Mouse (Mus musculus) olfactory bulb, adult 2 months (tissue): ENCODE results near the gene Tmem117. TPM values are rescaled to one million over a fixed set of nuclear protein-coding genes. Genes with fewer than 3 reads are reported as not detected.

Experiments
- H3K27ac ChIP-seq: fragments of 200-500 bp; 2 replicates; pipeline ENCODE4 v1.5.1; 2012; ENCODE audit warnings: low read depth, low read length; ENCODE audit not compliant: insufficient read depth
- H3K4me1 ChIP-seq: fragments of 200-500 bp; 2 replicates; pipeline ENCODE4 v1.6.1; 2012; ENCODE audit warnings: low read length; ENCODE audit not compliant: control insufficient read depth, insufficient read depth
- H3K4me3 ChIP-seq: fragments of 200-500 bp; 2 replicates; pipeline ENCODE4 v1.5.1; 2012; ENCODE audit warnings: mild to moderate bottlenecking, low read depth, low read length, moderate library complexity; ENCODE audit not compliant: insufficient read depth
- CTCF ChIP-seq: fragments of 200-500 bp; IDR thresholded peaks from 2 replicates; pipeline ENCODE4 v1.5.1; 2012; ENCODE audit warnings: low read depth, mild to moderate bottlenecking, low read length, moderate library complexity; ENCODE audit not compliant: insufficient read depth
- POLR2A ChIP-seq: fragments of 200-500 bp; IDR thresholded peaks from 2 replicates; pipeline ENCODE4 v1.6.1; 2012; ENCODE audit warnings: mild to moderate bottlenecking, low read depth, low read length, moderate library complexity; ENCODE audit not compliant: insufficient read depth
- WGBS: fragments of 180-500 bp; shearing (Covaris S2); methylation state at CpG from one replicate; pipeline ENCODE4 v1.1.7; 2018; 5-methylcytosine and 5-hydroxymethylcytosine counted together
- polyA plus RNA-seq: library from polyadenylated mRNA; stranded (reverse); fragments of >200 nt; gene quantifications from 2 replicates; pipeline ENCODE4 v1.2.4, GENCODE M21; 2012; ENCODE audit warnings: low replicate concordance; ENCODE audit not compliant: missing spikeins, insufficient read depth, insufficient read length

The Tmem117 gene
- polyA plus RNA-seq, 1 experiment, result not detected

DNA sequence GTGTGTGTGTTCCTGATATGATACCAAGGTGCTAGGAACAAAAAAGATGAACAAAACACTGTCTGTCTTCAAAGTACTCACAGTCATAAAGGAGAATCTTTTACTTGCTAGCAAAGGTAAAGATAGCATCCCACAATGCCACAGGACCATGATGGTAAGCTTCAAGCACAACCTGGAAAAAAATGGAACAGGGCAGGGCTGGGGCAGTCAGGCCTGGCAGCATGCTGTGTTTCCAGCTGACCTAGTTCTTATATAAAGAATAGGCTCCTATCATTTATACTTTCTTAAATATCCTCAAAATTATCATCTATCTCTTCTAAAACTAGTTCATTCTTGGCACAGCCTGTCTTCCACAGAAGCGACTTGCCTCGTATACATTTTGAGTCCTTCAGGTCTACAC lies 418.5 kb downstream of the Tmem117 start:
- 97% methylated on average over 2 of the region's 2 CpGs for WGBS
- H3K27ac ChIP-seq, result no peak overlapping the region
- H3K4me1 ChIP-seq, result no peaks in the 10 kb centered on the region
- TF ChIP-seq CTCF, result no peak
- no peak overlapping the region for H3K4me3 ChIP-seq

DNA sequence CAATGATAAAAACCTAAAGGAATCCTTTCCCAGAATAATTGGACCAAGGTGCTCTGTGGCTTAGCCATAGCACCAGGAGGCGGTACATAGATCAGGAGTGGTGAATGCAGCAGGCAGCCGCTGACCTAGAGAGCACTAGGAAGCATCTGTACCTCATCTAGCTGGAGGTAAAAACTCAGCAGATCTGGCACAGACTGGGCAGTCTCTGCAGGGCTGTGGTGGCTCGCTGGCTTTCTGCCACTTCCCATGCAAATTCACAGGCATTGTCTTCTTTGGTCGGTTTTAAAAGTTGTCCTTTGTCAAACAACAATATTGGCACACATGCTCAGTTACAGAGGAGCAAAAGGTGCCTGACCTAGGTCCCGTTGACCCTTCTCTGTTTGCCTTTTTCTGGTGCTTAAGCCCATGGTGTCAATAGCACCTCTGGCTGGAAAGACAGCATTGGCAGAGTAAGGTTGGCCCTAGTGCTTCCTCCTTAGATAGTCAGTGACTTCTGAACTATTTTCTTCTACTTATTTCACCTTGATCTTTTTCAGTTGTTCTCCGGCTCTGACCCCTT lies 420.2 kb downstream of the Tmem117 start:
- Histone ChIP-seq H3K4me1 (no peaks in the 10 kb centered on the region), H3K27ac (no peak overlapping the region), H3K4me3 (no peak overlapping the region)
- 72% methylated on average over 6 of the region's 6 CpGs for WGBS
- TF ChIP-seq CTCF (no peak), POLR2A (no peak)

DNA sequence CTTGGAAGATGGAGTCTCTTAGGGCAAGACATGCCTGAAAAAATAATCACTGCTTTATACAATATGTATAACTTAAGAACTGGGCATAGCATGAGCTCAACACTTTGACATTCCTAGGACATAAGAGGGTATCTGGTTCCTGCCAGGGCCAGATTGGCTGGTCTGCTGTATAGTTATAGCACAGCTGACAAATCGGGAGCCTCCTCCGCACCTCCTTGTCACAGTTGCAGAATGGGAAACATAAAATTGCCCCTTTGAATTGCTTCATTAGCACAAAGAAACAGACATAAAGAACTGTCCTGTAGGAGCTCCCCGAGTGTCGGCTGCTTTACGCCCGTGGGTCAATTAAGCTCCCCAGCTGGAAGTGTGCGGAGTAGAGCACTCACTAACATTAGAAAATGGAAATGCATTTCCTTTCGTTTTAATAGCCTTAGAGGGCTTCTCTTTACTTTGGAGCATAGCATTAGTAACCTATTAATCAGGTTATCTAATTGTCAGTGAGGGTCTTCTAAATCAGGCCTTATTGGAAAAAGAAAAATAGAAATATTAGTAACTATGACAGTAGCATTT lies 426.1 kb downstream of the Tmem117 start:
- Histone ChIP-seq H3K4me3 (no peak overlapping the region), H3K27ac (no peak overlapping the region), H3K4me1 (no peaks in the 10 kb centered on the region)
- 40% methylated on average over 8 of the region's 8 CpGs for WGBS
- TF ChIP-seq CTCF, result no peak
- TF ChIP-seq POLR2A, result no peak

DNA sequence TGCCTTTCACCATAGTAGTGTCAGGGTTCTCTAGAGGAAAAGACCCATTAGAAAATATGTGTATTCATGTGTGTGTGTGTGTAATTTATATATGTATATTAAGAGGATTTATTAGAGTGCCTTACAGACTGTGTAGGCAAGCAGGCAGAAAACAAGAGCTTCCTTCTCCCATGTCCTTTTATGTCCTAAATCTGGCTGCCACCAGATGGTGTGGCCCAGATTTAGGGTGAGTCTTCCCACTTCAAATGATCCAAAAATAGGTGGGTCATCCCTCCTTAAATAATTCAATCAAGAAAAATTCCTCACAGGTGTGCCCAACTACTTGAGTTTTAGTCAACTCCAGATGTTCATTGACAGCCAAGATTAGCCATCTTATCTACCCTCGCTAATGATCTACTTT lies 439.0 kb downstream of the Tmem117 start:
- 97% methylated on average over 1 of the region's 1 CpGs for WGBS
- TF ChIP-seq CTCF (no peak), POLR2A (no peak)
- no peaks in the 10 kb centered on the region for H3K4me1 ChIP-seq
- H3K4me3 ChIP-seq, result no peak overlapping the region
- H3K27ac ChIP-seq, result no peak overlapping the region

DNA sequence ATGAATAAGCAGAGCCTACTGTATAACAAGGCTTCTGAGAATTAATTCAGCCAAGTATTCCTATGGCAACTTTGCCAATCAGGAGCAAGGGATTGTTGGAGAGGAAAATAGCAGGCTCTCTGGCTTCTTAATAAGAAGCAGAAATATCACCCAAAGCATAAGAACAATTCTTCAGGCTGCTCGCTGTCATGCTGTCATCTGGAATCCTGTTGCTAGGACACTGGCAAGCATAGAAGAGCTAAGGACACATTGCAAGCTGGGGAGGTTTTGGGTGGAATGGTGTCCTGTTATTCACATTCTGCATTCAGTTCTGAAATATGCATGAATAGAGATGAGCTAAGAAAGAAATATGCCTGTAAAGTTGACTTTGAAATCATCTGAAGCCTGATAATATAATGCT lies 439.8 kb downstream of the Tmem117 start:
- no peak for TF ChIP-seq POLR2A
- no peak for TF ChIP-seq CTCF
- no peak overlapping the region for H3K27ac ChIP-seq

DNA sequence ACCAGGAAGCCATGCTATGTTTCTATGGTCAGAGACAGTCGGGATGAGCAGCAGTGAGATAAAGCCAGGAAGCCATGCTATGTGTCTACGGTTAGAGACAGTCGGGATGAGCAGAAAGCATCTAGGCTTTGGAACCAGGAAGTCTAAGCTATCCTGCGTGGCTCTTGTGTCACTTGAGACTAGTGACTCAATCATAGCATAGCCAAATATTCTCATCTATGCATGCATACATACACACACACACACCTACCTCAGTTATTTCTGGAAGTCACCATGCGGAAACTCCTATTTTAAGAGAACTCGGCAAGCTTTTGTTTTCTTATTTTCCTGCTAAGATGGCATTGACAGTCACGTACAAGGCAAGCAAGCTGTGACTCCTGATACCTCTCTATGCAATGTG lies 441.8 kb downstream of the Tmem117 start:
- 90% methylated on average over 7 of the region's 7 CpGs for WGBS
- no peak for TF ChIP-seq CTCF
- no peak for TF ChIP-seq POLR2A
- Histone ChIP-seq H3K4me1 (no peaks in the 10 kb centered on the region; the same call in 1 of the 2 replicates), H3K27ac (no peak overlapping the region), H3K4me3 (no peak overlapping the region)

More for the DNA sequence above, 439.8 kb downstream of the Tmem117 start:
- WGBS, result 88% methylated on average over 1 of the region's 1 CpGs
- H3K4me3 ChIP-seq, result no peak overlapping the region
- H3K4me1 ChIP-seq, result no peaks in the 10 kb centered on the region

DNA sequence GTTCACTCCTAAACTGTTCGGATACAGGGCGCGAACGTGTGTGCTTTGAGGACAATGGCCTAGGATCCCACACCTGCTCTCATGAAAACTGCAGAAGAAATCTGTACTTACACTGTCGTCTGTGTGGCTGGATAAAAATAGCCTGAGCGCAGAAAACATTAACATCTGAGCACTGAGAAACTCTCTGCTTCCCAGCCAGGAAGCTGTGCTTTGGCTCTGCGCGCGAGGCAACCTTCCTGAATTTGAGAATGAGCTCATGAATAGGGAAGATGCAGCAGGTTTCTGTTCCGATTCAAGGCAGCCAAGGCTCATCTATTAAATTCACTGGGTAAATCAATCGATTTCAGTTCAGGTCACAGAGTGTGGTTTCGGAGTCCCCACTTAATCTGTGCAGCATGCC lies 446.3 kb downstream of the Tmem117 start:
- Histone ChIP-seq H3K27ac (no peak overlapping the region), H3K4me1 (no peaks in the 10 kb centered on the region; the same call in 1 of the 2 replicates), H3K4me3 (no peak overlapping the region)
- no peak for TF ChIP-seq POLR2A
- TF ChIP-seq CTCF, result no peak
- 39% methylated on average over 12 of the region's 12 CpGs for WGBS

DNA sequence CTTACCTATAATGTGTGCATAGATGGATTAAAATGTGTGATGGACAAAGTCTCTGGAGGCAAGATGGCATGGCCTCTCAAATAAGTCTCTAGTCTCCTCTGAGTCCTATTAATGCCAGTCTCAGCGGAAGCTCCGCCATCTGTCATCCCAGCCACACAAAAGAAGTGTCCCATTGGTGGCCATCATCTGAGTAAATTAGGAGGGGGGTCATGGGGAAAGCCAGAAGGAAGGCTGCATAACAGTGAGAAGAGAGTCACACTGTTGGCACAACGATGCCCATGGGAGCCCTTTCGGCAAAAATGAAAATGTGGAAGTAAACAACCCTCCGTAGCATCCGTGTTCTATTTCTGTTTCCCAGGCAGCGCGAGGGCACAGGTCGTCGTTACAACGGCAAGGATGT lies 452.6 kb downstream of the Tmem117 start:
- no peak for TF ChIP-seq POLR2A
- TF ChIP-seq CTCF, result no peak
- Histone ChIP-seq H3K27ac (no peak overlapping the region), H3K4me3 (no peak overlapping the region), H3K4me1 (no peaks in the 10 kb centered on the region)
- 84% methylated on average over 11 of the region's 11 CpGs for WGBS

DNA sequence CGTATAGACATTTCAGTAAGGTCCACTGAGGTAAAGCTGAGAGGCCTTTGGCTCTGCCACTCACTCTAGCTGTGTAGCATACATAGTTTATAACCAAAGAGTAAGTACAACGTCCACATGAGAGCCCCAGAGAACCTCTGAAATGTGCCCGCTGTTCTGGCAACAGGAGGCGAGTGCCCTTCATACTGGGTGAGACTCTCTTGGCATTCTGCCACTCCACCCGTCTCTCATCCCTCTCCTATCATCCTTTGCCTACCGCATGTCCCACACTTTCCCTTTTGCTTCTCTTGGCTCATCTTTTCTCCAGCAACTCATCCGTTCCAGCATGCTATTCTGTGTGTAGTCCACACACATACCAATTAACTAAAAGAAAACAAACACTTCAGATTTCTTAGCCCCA lies 456.9 kb downstream of the Tmem117 start:
- WGBS, result 65% methylated on average over 7 of the region's 7 CpGs
- H3K27ac ChIP-seq, result no peak overlapping the region
- no peak overlapping the region for H3K4me3 ChIP-seq
- no peaks in the 10 kb centered on the region for H3K4me1 ChIP-seq
- TF ChIP-seq CTCF (no peak), POLR2A (no peak)

DNA sequence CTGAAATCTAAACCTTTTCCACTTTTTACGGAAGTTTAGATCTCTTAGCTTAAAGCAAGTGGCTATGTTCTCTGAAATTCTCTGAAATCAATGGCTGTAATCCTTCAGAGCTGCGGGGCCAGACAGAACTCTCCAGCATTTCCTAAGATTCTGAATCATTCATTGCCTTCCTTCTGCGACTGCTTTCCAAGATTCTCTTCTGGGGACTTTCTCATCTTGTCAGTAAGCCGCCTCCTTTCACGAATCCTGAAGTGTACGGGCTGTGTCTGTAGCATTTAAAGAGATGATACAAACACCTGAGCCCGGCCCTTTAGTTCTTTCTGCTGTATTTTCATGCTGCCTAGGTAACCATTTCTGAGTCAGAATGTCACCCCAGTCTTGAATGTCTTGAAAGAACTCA lies 471.1 kb downstream of the Tmem117 start:
- TF ChIP-seq CTCF (no peak), POLR2A (no peak)
- no peaks in the 10 kb centered on the region for H3K4me1 ChIP-seq
- no peak overlapping the region for H3K4me3 ChIP-seq
- WGBS, result 93% methylated on average over 7 of the region's 7 CpGs
- H3K27ac ChIP-seq, result no peak overlapping the region
